Mouse (Mus musculus) left cerebral cortex, adult 2 months (tissue): Measurements from ENCODE around the gene Ipo9. TPM values are rescaled to one million over a fixed set of nuclear protein-coding genes. Genes with fewer than 3 reads are reported as not detected.

Source experiments
- DNase-seq, 2 experiments: peaks; one replicate each; pipeline ENCODE4 v3.0.0; 2021 to 2022; ENCODE audit warnings: low spot score in 2 of 2, mixed read lengths in 1 of 2; ENCODE audit errors: extremely low spot score in 1 of 2
- H3K27ac ChIP-seq: fragments of 200-600 bp; 2 replicates; pipeline ENCODE4 v1.8.1; 2022
- H3K4me3 ChIP-seq: fragments of 200-600 bp; 2 replicates; pipeline ENCODE4 v1.8.1; 2022
- CTCF ChIP-seq: fragments of 200-600 bp; IDR thresholded peaks from 2 replicates; pipeline ENCODE4 v1.8.1; 2022; ENCODE audit warnings: antibody characterized with exemption, mild to moderate bottlenecking, moderate library complexity
- intact Hi-C: fragments of 180-260 bp; cut with DNase I; formaldehyde crosslinking; loops from one replicate; pipeline ENCODE4 v1.15.1; 2025
- total RNA-seq, 2 experiments: library from RNA; stranded (reverse); gene quantifications; 2 replicates each; pipeline ENCODE4 v1.2.3; 2021

The Ipo9 gene
- total RNA-seq, 2 experiments from 2014 or later = 183 to 186 TPM

DNA sequence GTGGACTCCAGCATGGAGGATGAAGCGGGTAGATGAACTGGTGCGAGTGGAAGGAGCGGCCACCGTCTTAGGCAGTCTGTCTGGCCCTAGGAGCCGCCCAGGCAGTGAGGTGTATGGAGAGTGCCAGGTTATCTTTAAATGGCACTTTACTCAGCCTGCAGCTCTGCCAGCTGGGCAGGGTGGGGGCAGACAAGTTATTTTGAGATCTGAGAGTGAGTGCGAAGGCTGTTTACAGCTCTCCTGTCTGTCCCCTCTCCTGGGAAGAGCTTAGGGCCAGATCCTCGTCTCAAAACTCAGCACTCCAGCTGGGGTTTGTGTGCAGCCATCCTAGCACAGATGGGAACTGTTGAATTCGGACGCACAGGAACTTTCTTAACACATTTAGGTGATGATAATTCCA is 51.7 kb downstream of the Ipo9 start:
- no peak for TF ChIP-seq CTCF
- H3K27ac ChIP-seq = peak overlapping the region; percentile 78
- DNase-seq = peak in 1 of 2 experiments; percentile 65
- no peak overlapping the region for H3K4me3 ChIP-seq
- intact Hi-C loops = no loop called here

DNA sequence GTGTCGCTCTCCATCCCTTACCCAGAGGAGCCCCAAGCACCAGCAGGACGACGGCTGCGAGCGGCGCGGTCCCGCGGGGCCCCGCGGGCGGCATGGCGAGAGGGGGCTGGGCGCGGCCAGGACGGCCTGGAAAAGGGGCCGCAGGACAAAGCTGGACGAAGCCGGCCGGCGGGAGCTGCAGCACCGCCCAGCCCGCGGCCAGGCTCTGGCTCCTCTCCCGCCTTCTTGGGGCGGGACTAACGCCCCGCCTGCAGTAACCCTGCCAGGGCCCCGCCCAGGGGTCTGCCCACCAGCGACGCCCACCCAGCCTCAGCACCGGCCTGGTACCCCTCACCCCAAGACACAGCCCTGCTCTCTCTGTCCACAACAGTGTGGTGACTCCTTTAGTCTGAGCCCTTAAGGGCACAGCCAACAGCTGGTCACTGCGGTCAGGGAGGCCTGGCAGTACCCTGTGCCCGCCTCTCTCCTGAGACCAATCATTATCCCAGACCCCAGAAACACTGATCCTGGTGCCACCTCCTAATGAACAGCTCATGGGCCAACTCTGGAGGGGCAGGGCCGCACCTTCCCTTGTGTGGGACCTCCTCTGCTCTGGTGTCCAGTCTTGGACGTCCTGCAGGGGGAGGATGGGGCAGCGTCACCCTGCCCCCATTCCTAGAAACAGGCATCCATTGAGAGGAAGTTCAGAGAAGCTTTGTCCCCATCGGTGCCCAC is 55.3 kb downstream of the Ipo9 start, which contains the start of gene Shisa4:
TSS of gene Shisa4 (minus strand) at position 370 of the 714 bp plus-strand sequence.
- DNase-seq = peak; percentile 80 to 82
- Histone ChIP-seq H3K4me3 (peak within 1 kb of the TSS; percentile 56), H3K27ac (peak within 1 kb of the TSS; percentile 98)
- intact Hi-C loops = no loop called here
- no peak; the same call in 1 of the 2 replicates for TF ChIP-seq CTCF

DNA sequence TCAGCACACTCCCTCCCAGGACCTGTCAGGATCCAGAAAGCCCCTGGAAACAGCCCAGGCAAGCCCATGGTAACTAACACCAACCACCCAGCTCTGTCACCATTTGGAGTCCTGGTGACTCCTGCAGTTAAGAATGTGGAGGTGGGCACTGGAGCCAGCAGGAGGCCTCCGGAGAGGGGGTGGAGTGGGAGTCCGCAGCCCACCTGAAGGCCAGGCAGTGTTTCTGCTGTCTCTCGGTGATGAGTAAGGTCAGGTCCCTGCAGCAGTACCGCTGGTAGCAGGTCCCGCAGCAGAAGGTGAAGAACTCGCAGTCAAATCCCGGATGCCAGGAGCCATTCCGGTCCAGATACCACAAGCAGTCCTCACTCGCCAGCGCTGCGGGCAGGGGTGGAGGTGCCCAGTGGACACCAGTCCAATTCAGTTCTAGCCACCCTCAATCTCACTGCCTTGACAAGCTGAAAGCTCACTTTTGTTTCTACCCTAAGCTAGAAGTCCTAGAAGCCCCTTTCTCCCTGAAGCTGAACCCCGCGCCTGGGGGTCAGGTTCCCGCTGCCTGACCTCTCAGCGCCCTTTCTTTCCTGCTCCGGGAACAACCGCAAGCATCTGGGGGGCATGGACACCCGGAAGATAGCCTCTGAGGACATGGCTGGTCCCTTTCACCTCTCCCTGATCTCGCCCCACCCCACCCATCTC is 56.0 kb downstream of the Ipo9 start:
- peak in 1 of 2 experiments; percentile 60 for DNase-seq
- TF ChIP-seq CTCF = no peak
- H3K4me3 ChIP-seq = peak overlapping the region; percentile 56
- H3K27ac ChIP-seq = peak overlapping the region; percentile 98
- intact Hi-C loops = no loop called here

DNA sequence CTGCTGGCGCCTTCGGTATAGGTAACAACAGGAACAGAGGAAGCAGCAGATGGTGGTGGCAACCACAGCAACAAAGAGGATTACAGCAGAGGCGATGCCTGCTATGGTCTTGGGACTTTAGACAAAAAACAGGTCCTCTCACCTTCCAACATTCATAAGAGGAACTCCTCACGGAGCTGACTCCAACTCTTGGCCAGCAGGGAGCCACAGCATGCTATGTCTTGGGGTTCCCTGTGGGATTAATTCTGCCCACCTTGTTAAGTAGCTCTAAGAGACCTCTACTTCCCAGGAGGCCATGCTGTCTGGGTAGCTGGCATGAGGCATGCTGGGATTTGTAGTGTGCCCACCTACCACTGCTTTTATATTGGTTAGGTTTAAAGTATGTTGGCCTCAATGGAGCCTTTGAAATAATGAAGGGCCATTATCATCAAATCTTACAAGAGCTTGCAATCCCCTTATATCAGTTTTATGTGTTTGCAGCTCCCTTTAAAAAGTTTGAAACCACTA is 57.1 kb downstream of the Ipo9 start:
- TF ChIP-seq CTCF = no peak
- DNase-seq = no peak
- intact Hi-C loops = no loop called here
- H3K4me3 ChIP-seq = peak overlapping the region; percentile 56
- peak overlapping the region; percentile 51 for H3K27ac ChIP-seq

DNA sequence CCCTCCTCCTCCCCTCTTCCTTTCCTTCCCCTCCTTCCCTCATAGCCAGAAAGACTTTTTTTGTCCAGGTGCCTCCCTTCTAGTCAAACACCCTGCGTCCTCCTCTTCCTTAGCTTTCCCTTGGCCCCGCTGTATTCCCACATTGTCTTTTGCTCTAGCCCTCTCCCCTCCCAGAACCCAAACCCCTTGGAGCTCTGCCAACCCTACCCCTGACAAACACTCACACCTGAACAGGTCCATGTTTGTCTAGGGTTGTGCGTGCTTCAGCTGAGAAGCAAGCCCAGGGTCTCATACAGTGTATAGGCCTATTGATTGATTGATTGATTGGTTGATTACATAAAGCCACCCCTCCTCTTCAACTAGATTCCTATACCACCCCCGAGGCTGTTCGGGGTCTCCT is 60.9 kb downstream of the Ipo9 start:
- Histone ChIP-seq H3K4me3 (no peak overlapping the region), H3K27ac (peak overlapping the region; percentile 96)
- no peak for DNase-seq
- intact Hi-C loops = loop anchor here (2.0 to 10.0 kb wide), 5 partner anchors 57 to 395 kb away; partner anchors contain the start of genes Arl8a, Elf3 and Timm17a
- no peak for TF ChIP-seq CTCF

DNA sequence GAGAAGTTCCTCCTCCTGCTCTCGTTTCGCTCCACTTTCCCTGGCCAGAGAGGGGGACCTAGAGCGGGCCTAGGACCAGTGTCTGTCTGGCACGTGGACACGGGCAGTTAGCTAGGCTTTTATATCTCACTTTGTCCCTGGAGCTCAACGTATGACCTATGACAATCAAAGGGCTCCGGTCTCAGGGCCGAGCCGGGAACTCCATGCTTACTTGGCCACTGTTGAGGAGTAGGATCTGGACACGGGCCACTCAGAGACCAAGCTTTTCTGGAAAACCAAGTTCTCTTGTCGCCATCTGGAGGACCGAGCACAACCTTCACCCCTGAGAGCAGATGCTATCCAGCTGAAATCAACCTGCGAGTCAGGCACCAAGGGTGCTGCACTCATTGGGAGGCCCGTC is 61.3 kb downstream of the Ipo9 start:
- Histone ChIP-seq H3K27ac (peak overlapping the region; percentile 96), H3K4me3 (peak overlapping the region; percentile 46)
- peak; percentile 45 for TF ChIP-seq CTCF
- peak in 1 of 2 experiments; percentile 51 for DNase-seq
- intact Hi-C loops = loop anchor here (1.0 to 10.0 kb wide), 6 partner anchors 56 to 394 kb away; partner anchors contain the start of genes Arl8a, Elf3 and Timm17a

DNA sequence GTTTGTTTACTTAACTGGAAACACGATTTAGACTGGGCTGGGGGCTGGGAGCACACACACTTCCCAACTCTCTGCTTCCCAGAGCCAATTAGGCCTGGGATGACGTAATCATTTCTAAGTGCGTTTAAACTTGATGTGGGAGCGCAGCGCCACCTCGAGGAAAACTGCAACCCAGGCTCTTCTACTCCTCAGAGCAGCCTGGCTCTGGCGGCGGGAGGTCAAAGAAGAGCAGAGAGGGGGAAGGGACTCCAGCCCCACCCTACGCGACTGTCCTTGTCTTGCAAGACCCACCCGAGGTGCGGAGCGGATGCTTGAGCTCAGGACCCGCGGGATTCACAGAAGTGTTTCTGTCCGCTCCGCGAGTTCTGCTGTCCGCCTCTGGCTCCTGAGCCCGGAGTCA is 62.1 kb downstream of the Ipo9 start:
- H3K27ac ChIP-seq = peak overlapping the region; percentile 96
- peak; percentile 88 for DNase-seq
- TF ChIP-seq CTCF = peak; percentile 93
- H3K4me3 ChIP-seq = peak overlapping the region; percentile 46
- intact Hi-C loops = loop anchor here (1.0 to 10.0 kb wide), 6 partner anchors 55 to 393 kb away; partner anchors contain the start of genes Arl8a, Elf3 and Timm17a

DNA sequence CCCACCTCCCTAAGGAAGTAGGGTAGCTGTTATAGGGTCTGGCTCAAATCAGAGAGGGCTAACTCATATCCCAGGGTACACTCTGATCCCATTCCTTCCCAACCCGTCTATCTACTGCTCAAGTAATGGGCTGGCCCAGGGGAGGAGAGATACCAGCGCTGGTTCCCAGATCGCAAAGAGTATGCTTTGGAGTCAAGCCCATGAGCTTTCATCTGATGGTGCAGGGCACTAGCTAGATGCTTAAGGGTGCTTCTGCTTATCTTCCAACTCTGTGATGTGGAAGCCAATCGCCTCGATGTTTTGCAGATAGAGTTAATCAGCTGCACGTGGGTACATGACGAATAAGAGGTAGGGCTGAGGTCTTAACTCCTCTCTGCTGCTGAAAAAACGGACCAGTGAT is 62.7 kb downstream of the Ipo9 start:
- no peak for DNase-seq
- Histone ChIP-seq H3K4me3 (no peak overlapping the region), H3K27ac (peak overlapping the region; percentile 96; the same call in 1 of the 2 replicates)
- TF ChIP-seq CTCF = no peak
- intact Hi-C loops = loop anchor here (1.0 to 10.0 kb wide), 2 partner anchors 216 to 393 kb away; no protein-coding TSS in a partner anchor

DNA sequence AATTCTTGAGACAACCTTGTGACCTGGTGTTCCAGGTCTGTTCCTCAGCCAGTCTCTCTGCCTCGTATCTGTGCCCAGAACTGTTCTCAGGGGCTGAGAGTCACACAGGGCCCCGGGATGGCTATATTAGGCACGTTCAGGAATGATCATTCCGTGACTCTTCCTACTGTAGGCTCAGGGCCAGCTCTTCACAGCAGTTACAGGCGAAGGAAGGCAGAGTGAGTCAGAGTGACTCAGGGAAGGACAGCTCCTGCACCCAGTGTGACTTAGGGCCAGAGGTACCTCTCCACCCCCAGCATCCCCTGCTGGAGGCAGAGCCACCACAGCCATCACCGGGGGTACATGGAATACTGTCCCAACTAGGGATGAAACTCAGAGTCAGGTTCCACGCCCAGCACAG is 63.3 kb downstream of the Ipo9 start:
- intact Hi-C loops = loop anchor here (1.0 to 10.0 kb wide), 2 partner anchors 216 to 392 kb away; no protein-coding TSS in a partner anchor
- H3K4me3 ChIP-seq = no peak overlapping the region
- no peak for TF ChIP-seq CTCF
- H3K27ac ChIP-seq = peak overlapping the region; percentile 17
- DNase-seq = no peak

DNA sequence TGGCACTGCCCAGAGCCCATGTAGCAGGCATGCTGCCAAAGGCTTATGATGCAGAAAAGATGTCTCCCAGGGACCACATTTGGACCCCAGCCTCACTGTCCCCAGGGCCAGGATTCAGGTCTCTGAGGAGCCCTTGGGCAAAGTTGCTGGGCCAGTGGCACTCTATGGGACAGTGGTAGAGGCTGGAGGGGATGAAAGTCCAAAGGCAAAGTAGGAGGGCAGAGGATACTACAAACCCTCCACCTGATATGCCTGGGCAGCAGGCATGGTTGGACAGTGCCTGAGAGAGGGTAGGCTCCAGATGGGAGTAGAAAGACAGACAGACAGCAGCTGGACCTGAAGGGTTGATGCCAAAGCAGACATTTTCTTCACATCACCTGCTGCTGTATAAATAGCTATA is 63.9 kb downstream of the Ipo9 start:
- no peak overlapping the region for H3K4me3 ChIP-seq
- no peak overlapping the region for H3K27ac ChIP-seq
- TF ChIP-seq CTCF = no peak
- no peak for DNase-seq
- intact Hi-C loops = loop anchor here (10.0 kb wide), 1 partner anchor 392 kb away; no protein-coding TSS in a partner anchor

DNA sequence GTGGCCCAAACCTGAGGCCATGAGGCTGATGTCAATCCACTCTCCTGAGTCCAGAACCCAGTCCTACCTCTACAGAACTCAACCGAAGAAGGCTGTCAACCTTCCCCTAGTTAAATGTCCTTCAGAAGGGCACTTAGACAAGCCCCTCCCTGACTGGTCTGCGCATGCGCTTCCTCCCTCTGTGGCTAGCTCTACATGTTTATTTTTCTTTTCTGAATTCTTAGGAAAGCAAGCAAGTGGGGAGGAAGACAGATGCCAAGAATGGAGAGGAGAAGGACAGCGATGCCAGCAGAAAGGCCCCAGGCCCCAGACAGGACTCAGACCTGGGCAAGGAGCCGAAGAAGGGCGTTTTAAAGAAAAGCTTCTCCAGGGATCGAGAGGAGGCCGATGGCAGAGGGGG is 66.9 kb downstream of the Ipo9 start:
- intact Hi-C loops = loop anchor here (10.0 kb wide), 1 partner anchor 389 kb away; no protein-coding TSS in a partner anchor
- no peak for TF ChIP-seq CTCF
- no peak for DNase-seq
- Histone ChIP-seq H3K4me3 (no peak overlapping the region), H3K27ac (no peak overlapping the region)

DNA sequence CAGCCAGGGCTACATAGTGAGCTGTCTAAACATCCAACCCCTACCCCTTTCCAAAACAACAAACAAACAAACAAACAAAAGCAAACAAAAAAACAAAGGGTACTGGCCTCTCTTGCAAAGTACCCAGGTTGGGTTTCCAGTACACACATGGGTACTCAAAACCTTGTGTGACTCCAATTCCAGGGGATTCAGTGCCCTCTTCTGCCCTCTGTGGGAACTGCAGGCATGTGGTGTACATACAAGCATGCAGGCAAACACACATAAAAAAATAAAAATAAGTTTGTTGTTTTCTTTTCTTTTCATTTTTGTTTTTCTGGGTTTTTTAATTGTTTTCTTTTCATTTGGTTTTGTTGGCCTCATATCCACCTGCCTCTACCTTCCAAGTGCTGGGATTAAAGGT is 68.2 kb downstream of the Ipo9 start:
- intact Hi-C loops = loop anchor here (10.0 kb wide), 1 partner anchor 387 kb away; no protein-coding TSS in a partner anchor
- Histone ChIP-seq H3K4me3 (no peak overlapping the region), H3K27ac (no peak overlapping the region)
- no peak; the same call in 1 of the 2 replicates for TF ChIP-seq CTCF
- no peak for DNase-seq
